Mouse (Mus musculus): ENCODE measurements around the gene Mcpt8.
"Not testable (repeated sequence)": the region's sequence is repeated elsewhere in the genome, so short reads cannot be mapped to it uniquely, and the experiment has no call there.

The Mcpt8 gene

DNA sequence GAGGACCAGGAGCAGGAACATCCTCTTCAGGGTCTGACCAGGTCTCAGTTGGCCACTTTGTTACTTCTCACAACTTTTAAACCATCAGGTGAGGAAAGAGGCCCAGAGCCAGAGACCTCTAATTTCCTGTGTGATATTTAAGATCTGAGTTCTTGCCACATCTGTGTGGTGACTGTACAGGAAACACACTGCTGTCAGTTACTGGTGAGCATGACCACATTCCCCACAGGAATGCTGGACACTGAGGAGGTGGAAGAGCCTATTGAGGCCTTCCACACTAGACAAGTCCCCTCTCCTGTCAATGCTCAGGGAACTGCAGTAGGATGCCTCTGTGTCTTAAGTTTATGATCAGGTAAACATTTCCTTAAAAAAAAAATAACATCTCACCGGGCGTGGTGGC, at the start of gene Mcpt8:
Gene Mcpt8, minus strand, starts transcription at position 107 of the 400 bp plus-strand sequence.
- no peak for DNase-seq

DNA sequence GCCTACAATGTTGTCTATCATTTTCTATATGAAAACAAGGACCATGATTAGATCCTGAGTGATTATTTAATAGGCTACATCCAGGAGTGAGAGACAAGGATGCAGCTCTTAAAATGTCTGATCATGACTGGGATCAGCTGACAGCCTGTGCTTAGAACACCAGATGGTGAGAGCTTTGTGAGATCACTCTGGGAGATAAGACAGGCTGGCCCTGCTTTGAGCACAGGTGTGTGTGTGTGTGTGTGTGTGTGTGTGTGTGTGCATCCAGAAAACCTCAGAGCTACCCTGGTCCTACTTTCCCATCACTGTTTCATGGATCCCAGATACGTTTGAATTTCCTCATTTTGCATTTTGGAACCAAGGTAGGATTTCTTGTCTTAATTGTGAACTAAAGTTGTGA, 48.6 kb upstream of the Mcpt8 start:
- DNase-seq = peak; percentile 30 to 39

DNA sequence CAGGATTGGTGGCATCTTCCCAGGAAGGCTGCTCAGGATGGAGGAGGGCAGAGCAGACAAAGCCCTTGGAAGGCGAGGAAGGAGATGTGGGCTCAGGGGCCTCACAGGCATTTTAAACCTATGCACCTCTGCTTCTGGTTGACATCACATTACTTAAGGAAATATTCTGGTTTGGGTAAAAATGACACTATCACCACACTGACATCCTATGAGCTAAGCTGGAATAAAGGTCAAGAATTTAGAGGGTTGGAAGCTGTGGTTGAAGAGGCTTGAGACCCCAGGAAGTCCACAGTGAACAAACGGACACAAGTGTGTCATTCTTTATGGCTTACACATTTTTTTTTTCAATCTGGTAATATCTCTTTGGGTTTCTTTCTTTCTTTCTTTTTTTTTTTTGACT, 47.4 kb upstream of the Mcpt8 start, which contains the start of gene Gzmd:
Gene Gzmd, minus strand, starts transcription at position 101 of the 400 bp plus-strand sequence.
- DNase-seq = not testable (repeated sequence)

DNA sequence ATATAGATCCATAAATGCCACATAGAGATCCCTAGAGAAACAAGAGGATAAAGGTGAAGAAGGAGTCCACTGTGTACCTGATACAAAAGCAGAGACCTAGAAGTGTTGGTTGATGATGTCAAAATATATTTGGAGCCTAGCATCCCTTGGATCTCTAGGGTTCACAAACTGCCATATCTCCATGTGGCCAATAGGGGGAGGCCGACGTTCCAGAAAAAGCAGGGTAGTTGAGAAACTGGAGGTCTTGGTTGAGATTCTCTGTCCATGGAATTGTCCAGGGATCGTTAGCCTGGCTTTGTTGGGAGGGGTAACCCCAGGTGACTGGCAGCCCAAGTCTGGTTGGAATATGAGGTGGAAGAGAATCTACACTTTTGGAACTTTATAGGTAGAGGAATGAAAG, 43.3 kb upstream of the Mcpt8 start:
- no peak for DNase-seq

DNA sequence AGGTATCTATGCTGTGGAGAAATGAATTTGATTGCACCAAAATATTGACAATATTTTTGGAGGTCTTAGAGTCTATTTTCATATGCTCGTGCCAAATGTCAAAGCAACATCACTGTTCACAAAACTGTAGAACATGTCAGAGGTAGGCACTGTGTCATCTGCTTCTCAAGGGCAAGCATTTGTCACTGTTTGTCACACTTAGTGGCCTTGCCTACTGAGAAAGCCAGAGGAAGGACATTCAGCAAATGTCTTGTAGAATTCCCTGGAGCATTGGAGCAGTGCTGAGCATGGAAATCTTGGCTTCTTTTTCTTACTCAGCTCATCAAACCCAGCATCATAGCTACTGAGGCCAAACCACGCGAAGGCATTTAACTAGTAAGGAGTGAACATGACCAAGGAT, 38.4 kb upstream of the Mcpt8 start:
- no peak for DNase-seq

DNA sequence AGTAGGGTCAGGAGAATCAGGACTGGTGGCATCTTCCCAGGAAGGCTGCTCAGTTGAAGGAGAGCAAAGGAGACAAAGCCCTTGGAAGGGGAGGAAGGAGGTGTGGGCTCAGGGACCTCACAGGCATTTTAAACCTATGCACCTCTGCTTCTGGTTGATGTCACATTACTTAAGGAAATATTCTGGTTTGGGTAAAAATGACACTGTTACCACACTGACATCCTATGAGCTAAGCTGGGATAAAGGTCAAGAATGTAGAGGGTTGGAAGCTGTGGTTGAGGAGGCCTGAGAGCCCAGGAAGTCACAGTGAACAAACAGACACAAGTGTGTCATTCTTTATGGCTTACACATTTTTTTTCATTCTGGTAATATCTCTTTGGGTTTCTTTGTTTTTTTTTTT, 35.5 kb upstream of the Mcpt8 start, which contains the start of gene Gzme:
Gene Gzme, minus strand, starts transcription at position 101 of the 400 bp plus-strand sequence.
- no peak for DNase-seq

DNA sequence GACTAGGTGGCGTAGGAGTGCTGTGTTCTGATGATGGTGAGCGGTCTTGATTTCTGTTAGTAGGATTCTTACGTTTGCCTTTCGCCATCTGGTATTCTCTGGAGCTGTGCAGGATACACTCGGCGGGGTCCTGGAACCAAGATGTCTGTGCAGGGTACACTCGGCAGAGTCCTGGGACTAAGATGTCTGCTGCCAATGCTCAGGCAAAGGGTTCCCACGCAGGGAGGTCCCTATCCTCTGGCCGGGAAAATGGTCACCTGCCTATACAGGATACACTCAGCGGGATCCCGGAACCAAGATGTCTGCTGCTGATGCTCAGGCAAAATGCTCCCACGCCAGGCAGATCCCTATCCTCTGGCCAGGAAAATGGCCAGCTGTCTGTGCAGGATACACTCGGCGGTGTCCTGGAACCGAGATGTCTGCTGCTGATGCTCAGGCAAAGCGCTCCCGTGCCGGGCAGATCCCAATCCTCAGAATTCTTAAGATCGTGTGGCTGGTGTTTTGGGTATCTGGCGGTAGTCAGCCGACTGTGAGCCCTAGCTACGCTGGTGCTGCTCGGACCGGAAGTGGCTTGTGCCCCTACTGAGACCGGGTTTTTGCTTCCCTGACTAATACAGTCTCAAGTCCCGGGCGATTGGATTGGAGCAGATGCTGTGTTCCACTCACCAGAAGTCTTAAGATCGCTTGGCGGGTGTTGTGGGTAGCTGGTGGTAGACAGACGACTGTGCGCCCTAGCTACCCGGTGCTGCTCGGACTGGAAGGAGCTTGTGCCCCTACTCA, 30.6 kb upstream of the Mcpt8 start:
- DNase-seq = not testable (repeated sequence)

DNA sequence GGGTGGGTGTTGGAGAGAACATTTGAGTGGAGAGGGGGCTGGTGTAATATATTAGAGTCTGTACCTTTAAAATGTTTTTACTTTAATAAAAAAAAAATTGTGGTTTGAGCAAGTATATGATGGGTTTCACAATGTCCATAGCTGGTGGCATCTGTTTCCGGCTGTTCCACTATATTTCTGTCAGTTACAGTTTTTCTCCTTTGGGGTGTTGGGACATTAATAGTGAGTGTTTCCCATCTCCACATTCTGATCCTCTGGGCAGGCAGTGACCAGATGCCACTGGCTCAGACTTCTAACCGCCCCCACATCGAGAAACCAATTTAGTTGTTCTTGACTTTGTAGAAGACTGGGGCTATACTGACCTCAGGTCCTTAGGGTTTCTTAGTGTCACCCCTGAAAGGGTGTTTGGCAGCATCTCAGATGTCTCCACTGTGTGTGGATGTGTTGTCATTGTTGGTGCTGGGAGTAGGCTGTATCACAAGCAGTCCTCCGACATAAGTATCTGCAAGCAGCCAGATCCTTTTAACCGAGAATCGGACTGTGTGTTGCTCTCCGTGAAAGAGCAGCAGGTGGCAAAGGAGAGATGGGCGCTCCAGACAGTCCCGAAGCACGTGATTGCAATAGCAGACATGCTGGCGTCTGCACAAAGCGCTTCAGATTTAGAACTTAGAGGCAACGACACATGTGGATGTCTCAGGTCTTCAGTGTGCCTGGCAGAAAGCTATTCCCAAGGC, 20.5 kb upstream of the Mcpt8 start:
- no peak for DNase-seq

DNA sequence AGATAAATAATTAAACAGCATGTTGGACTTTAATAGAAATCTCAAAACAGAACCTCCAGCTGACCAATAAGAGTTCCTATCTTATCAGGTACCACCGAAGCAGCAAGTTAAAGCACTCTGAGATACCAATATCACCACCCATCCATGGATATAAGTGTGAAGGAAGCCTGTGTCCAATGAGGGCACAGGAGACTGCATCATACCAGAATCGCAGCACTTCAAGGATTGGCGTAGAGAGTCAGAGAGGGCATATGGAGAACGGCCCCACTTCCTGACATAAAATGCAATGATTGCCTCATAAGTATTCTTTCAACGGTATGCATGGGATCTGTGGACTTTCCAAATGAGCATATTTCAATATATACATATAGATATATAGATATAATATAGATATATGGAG, 19.9 kb upstream of the Mcpt8 start:
- DNase-seq = no peak

DNA sequence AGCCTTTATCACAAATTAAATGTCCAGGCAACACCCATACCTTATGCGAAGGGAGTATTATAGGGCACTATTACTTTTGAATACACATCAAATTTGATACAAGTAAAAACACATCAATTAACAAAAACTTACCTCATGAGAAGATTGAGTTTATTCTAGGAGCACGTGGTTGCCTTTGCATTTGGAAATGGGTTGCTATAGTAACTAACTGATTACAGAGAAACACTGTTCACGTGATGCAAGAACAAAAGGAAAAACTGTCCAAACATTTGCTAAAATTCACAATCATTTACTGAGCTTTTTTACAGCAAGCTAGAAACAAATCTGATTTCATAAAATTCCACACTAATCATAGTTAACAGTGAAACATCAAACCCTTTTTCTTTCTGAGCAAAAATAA, 18.4 kb upstream of the Mcpt8 start:
- no peak for DNase-seq

DNA sequence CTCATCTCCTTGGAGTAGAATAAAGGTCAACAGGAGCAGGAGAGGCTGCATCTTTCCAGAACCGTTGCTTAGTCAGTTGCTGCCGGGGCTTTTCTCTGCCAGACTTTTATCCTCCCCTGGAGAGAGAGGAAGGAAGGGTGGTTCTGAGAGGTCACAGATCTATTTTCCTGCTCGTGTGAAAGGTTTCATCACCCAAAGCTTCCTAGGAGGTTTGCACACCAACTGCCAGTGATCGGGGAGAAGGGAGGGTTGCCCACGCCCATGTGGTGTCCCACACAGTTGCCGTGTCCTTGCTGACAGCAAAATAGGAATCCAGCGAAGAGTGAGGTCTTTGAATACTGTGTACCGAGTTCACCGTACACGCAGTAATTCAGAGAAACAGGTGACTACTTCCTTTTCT, 17.3 kb upstream of the Mcpt8 start, which contains the start of gene Ctsg:
Gene Ctsg, minus strand, starts transcription at position 189 of the 400 bp plus-strand sequence.
- no peak for DNase-seq

DNA sequence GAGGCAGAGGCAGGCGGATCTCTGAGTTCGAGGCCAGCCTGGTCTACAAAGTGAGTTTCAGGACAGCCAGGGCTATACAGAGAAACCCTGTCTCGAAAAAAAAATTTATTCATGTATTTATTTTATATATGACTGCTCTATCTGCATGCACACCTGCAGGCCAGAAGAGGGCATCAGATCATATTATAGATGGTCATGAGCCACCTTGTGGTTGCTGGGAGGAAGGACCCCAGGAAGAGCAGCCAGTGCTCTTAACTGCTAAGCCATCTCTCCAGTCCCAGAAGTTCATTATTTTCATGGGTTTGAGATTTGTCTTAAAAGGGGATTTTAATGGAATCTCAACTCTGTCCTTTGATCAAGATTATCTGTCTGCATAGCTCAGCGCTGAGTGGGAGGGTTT, 13.9 kb upstream of the Mcpt8 start:
- DNase-seq = peak; percentile 32 to 47

DNA sequence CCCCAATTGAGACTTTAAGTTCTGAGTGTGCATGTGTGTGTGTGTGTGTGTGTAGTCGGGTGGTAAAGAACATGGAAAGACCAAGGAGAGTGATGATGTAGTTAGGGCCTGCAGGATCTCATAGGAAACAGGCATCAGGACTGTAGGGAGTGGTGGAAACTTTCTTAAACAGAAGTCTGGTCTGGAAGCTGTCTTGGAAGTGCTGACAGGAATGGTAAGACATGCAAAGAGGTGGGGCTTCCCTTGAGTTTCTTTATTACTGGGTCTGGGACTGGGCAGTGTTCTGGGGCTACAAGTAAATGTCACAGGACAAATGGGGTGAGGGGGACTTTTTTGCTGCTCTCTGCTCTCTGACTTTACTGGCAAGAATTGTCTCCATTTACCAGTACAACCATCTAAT, 12.5 kb upstream of the Mcpt8 start:
- no peak for DNase-seq

DNA sequence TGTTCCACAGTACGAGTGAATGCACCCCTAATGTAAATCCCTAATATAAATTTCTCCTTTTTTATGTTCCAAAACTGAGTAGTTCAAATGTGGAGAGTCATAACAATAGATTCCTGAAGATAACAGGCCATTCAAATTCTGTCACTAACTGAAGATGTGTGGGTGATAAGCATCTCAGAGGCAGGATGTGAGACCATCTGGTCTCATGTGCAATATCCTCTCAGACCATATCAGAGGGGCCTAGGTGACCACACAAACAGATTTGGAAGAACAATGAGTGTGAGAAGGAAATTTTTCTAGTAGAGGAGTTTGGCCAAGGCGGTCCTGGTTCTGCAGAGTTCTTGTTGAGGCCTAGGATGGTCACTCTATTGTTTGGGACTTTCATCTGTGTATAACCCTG, 8.3 kb upstream of the Mcpt8 start:
- no peak for DNase-seq

DNA sequence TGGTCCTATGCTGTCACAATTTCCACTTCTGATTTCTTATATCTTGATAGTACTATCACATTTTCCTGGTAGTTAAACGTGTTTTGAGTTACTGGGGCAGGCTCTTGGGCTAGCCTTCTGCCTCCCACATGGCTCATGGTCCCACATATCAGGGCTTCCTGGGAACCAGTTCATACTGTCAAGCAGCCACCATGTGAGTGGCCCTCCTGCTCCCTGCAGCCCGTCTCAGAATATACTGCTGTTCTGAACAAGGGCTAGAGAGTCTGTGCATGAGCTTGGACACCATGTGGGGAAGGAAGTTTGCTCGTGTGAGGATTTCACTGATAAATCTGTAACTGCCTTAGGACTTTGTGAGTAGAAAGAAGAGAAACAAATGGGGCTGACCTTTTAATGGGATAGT, 1.6 kb upstream of the Mcpt8 start:
- no peak for DNase-seq

DNA sequence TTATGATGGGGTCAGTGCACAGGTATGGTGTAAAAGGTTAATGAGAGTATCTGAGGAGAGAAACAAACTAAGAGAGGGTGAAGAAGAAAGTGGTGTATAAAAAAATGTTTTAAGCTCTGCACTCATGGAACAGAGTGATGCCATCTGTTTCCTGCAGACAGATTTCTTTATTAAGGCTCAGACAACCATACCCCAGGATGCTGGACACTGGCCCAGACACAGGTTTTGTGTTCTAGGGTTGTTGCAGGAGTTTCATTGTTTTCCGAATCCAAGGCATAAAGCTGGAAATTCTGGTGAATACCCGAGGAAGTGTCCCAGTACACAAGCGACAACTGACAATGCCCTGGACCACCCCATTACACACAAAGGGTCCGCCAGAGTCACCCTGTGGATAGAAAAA, 3.1 kb downstream of the Mcpt8 start:
- DNase-seq = peak; percentile 62 to 79

DNA sequence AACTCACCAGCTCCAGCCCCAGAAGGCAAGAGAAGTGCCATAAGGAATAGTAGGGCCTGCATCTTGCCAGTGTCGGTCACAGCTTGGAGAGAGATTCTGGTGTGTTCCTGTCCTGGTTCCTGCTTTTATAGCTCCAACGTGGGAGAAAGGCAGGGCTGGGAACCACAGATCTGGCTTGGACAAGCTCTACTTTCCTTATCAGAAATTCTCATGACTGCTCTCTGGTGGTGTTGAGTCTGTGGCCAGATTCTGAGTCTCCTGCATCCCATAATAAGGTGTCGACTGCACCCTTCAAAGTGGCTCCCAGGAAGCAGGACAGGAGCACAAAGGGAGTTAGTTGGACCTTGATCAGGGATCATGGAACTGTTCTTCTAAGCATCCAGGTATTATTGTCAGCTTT, 22.9 kb downstream of the Mcpt8 start, which contains the start of gene Mcpt4:
Gene Mcpt4, minus strand, starts transcription at position 101 of the 400 bp plus-strand sequence.
- not testable (repeated sequence) for DNase-seq

DNA sequence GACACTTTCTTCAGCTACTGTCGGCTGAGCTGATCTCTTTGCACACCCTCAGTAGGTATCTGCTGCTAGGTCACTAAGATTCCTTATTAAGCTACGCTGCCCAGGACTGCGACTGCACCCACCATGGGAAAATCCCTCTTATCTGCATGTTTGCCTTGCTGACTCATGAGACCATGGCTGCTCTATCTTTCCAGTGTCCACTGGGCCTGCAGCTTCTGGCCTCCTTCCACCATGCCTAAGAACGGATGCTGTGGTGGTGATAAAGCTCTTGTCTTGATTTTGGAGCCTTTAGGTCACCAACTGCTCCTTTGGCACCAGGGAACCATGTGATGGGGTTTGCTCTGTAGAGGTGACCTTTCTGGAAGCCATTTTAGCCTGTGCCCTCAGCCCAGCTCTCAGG, 27.4 kb downstream of the Mcpt8 start:
- no peak for DNase-seq

DNA sequence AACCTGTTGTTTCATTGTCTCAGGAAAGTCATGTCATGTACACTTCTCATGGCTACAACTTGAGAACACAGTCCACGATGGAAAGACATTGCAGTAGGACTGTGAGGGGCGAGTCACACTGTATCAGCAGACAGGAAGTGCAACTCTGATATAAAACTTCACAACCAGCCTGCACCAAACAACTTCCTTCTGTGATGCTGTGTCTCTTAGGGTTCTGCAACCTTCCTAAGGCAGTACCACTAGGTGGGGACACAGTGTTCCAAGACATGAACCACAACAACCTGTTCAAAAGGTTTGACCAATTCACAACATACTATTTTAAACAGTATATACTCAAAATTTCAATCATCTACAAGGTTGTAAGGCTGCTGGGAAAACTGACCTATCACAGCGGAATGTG, 29.7 kb downstream of the Mcpt8 start:
- DNase-seq = no peak

DNA sequence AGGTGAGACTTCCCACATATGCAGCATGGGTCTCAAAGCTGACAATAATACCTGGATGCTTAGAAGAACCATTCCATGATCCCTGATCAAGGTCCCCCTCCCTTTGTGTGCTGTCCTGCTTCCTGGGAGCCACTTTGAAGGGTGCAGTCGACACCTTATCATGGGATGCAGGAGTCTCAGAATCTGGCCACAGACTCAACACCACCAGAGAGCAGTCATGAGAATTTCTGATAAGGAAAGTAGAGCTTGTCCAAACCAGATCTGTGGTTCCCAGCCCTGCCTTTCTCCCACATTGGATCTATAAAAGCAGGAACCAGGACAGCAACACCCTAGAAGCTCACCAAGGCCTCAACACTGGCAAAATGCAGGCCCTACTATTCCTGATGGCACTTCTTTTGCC, 43.3 kb downstream of the Mcpt8 start, which contains the start of gene Mcpt2:
Gene Mcpt2, plus strand, starts transcription at position 250 of the 400 bp plus-strand sequence.
- not testable (repeated sequence) for DNase-seq

DNA sequence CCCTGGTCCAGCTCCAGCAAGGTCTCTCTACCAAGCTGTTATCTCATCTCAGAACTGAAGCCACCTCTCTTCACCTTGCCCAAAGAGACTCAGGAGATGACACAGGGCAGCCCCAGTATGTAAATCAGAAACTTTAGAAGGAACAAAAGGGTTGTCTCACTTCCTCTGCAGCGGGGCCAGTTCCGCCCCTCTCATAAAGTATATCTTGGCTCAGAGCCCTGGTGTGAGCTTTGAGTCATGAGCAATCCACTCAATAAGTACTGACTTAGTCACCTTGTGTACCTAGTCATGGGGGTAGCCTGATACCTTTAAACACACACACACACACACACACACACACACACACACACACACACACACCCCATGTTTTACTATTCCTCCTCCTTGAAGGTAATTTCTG, 50.6 kb downstream of the Mcpt8 start:
- DNase-seq = no peak
